Mouse (Mus musculus): ENCODE data around the gene Gm10643.

Gene Gm10643

GRCm38 (mm10) chr8:84042066-84042947 is 22.6 kb downstream of the Gm10643 start, which contains the start of gene Il27ra:
Gene Il27ra (minus strand): TSS chr8:84042589.
- no peak for DNase-seq (ENCODE audit: low read depth, low spot score)

GRCm38 (mm10) chr8:84039050-84039449 is 25.9 kb downstream of the Gm10643 start:
- no peak for DNase-seq (ENCODE audit: low read depth, low spot score)

GRCm38 (mm10) chr8:84038015-84038414 is 26.9 kb downstream of the Gm10643 start:
- DNase-seq (ENCODE audit: low read depth, low spot score), result no peak

- DNase-seq (ENCODE audit: low read depth, low spot score), result no peak
Measured at GRCm38 (mm10) chr8:84032777-84033176, 32.2 kb downstream of the Gm10643 start.

GRCm38 (mm10) chr8:84029272-84029671 is 35.7 kb downstream of the Gm10643 start:
- no peak for DNase-seq (ENCODE audit: low read depth, low spot score)

GRCm38 (mm10) chr8:84027449-84027848 is 37.5 kb downstream of the Gm10643 start:
- no peak for DNase-seq (ENCODE audit: low read depth, low spot score)

- no peak for DNase-seq (ENCODE audit: low read depth, low spot score)
Measured at GRCm38 (mm10) chr8:84025863-84026262, 39.1 kb downstream of the Gm10643 start.

- no peak for DNase-seq (ENCODE audit: low read depth, low spot score)
Measured at GRCm38 (mm10) chr8:84024171-84024570, 40.8 kb downstream of the Gm10643 start.

GRCm38 (mm10) chr8:84023631-84024030 is 41.3 kb downstream of the Gm10643 start:
- DNase-seq (ENCODE audit: low read depth, low spot score), result no peak

GRCm38 (mm10) chr8:84023085-84023484 is 41.9 kb downstream of the Gm10643 start:
- no peak for DNase-seq (ENCODE audit: low read depth, low spot score)

GRCm38 (mm10) chr8:84021569-84021968 is 43.4 kb downstream of the Gm10643 start:
- DNase-seq (ENCODE audit: low read depth, low spot score), result no peak

GRCm38 (mm10) chr8:84021096-84021495 is 43.8 kb downstream of the Gm10643 start, which contains the start of gene Palm3:
Gene Palm3 (plus strand): TSS chr8:84021471.
- no peak for DNase-seq (ENCODE audit: low read depth, low spot score)

- no peak for DNase-seq (ENCODE audit: low read depth, low spot score)
Measured at GRCm38 (mm10) chr8:84019738-84020137, 45.2 kb downstream of the Gm10643 start.

GRCm38 (mm10) chr8:84015833-84016232 is 49.1 kb downstream of the Gm10643 start:
- DNase-seq (ENCODE audit: low read depth, low spot score), result no peak

Measured in brain, embryonic 18.5 days (tissue).